Mouse (Mus musculus): ENCODE results near the gene Gal3st4. TPM values are rescaled to one million over a fixed set of nuclear protein-coding genes. Genes with fewer than 3 reads are reported as not detected.
A peak's percentile ranks its signal among the peaks of the same experiment; 100 is the strongest.

The Gal3st4 gene
- under 1 TPM in 1 of 2 experiments, not detected in 1; 0.77 TPM for polyA plus RNA-seq (2017; shearing (Covaris generic))

DNA sequence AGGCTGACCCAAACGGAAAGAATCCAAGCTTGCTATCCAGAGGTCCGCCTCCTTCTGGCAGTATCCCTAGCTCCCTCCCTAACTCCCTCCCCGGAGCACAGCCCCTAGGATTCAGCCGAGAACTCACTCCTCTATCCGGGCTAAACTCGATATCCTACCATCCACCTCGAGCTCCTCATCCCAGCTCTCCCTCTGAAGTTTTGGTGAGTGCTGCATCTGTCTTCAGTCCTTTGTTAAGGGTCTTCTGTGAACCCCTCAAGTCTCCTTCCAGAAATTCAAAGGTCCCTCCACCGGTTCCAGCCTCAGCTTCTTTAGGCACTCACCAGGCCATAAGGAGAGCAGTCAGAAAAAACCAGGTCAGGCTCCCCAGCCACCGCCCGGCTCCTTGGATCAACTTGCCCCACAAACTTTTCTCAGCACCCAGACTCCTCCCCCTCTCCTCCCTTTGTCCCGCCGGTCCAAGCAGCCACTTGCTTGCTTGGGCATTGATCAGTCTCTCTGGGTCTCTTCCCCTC is at the start of gene Gal3st4:
Gal3st4 (minus strand) TSS at position 432 of the 515 bp plus-strand sequence.
- ATAC-seq, result no peak

DNA sequence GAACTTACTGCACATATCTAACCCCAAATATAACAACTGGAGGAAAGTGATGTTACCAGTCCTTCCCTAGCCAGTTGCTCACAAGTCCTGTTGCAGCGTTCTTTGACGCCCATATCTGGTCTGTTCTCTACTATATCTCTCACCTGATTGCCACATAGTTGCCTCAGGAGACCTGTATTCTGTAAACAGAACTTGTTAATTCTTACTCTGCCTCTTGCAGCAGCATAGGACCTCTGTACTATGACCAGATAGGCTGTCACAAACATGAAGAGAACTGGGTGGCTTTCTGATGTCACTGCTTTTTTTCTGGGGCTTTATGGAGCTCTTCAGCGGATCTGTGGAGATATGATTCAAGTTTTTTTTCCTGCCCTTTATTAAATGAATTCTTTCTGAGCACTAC is 40.2 kb upstream of the Gal3st4 start:
- ATAC-seq, result no peak

DNA sequence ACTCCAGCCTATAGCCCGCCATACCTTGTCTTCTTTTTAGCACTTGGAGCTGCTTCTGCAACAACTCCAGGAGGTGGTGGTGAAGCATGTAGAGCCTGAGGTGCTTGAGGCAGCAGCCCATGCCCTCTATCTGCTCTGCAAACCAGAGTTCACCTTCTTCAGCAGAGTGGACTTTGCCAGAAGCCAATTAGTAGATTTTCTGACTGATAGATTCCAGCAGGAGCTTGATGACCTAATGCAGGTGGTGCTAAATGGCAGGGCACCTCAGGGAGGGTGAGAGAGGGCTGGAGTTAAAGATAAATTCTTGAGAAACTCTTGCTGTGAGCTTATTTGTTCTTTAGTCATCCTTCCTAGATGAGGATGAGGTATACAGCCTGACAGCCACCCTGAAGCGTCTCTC is 27.0 kb upstream of the Gal3st4 start:
- no peak for ATAC-seq

DNA sequence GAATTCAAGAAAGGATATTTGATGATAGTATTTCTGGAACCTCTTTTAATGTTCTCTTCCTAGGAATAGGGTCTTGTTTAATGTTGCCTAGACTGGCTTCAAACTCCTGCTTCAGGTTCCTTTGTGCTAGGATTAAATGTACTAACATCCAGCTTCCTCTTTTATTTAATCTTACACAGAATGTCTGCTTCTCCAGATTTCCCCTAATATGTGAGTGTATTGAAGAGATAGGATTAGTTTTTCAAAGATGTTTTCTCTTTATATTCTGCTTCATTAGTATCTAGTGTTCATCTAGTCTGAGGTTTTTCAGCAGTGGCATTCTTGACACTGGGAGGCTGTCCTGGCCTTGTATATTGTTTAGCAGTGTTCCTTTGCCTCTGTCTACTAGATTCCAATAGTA is 21.5 kb upstream of the Gal3st4 start:
- ATAC-seq, result no peak

DNA sequence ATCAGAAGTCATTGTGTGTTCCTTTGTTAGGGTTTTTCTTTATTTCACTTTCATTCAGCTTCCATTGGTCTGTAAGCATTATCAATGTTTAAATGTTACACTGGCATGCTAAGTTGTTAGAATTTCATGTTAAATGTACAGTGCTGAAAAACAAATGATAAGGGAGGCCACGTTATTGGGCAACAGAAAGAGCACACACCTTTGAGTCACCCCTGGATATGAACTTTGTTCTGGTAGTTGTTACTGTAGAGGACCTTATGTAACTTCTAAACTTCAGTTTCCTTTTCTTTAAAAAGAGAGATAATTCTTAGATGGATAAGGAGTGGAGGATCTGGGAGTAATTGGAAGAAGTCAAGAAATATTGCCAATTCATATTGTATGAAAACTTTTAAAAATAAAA is 19.0 kb upstream of the Gal3st4 start:
- no peak for ATAC-seq

DNA sequence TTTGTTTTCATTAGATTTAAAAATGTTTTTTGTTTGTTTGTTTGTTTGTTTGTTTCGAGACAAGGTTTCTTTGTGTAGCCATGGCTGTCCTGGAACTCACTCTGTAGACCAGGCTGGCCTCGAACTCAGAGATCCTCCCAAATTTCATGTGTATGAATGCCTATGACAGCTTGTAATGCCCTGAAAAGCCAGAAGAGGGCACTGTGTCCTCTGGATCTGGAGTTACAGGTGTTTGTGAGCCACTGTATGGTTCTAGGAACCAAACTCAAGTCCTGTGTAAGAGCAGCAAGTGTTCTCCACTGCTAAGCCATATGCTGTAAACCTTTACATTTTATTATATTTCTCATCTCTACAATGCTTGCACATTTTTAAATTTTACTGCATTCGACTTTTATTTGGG is 15.2 kb upstream of the Gal3st4 start:
- ATAC-seq, result no peak

DNA sequence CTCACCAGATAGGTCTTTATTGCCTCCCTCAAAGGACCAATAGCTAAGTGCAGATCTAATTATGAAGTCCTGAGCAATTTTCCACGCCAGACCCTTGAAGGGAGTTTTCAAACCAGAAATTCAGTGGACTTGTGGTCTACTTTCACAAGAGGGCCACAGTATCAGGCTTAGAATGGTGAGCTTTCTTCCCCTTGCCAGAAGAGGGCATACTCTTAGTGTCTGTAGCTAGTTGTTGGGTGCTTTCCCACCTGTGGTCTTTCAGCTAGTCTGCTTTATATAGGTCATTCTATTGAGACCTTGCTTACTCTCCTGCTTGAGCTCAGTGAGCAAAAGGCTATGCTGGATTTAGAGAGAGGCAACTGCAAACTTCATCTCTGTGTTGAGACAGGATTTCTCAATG is 10.9 kb upstream of the Gal3st4 start:
- ATAC-seq, result no peak

DNA sequence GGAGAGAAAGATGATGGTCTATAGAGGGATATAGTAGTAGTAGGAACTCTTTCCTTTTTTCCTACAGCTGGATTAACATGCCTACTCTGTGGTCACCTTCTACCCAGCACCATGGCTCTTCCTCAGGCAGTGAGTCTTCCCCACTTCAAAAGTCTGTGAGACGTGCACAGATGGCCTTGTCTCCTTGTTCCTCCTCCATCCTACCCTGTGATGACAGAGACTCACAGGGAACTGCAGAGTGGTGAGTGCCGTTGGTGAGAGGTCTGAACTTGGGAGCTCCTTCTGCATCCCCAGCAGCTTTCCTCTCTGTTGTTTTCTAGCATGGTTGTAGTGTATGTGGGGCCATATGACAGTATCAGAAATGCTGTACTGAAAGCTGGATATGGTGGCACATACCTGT is 9.2 kb upstream of the Gal3st4 start:
- no peak for ATAC-seq

DNA sequence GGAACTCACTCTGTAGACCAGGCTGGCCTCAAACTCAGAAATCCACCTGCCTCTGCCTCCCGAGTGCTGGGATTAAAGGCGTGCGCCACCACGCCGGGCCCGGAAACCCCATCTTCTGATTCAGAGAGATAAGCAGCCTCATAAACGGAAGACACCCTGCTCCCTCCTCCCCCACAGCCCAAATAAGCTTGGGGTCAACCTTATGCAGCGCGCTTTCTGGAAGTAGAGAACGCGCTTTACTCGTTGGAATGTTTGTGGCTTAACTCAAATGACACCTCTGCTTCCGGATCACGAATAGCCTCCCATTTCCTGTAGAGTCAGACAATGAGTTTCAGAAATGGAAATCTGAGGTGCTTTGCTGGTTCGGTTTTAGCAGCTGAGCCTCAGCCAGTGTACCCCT is 8.2 kb upstream of the Gal3st4 start:
- ATAC-seq, result no peak

DNA sequence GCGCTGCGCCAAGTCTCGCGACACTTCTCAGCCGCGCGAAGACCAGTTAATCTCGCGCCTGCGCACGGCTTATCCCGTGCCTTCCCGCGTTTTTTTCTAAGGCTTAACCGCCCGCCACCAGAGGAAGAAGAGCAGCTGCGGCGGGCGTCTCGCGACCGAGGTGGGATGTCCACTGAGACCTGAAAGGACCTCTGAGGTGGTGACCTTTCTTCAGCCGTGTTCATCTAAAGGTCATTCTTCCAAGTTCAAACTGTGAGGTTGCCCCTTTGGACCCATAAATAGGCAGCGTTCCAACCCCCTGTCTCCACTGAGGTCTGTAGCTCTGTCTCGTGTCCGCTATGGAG is 7.8 kb upstream of the Gal3st4 start:
- no peak for ATAC-seq

DNA sequence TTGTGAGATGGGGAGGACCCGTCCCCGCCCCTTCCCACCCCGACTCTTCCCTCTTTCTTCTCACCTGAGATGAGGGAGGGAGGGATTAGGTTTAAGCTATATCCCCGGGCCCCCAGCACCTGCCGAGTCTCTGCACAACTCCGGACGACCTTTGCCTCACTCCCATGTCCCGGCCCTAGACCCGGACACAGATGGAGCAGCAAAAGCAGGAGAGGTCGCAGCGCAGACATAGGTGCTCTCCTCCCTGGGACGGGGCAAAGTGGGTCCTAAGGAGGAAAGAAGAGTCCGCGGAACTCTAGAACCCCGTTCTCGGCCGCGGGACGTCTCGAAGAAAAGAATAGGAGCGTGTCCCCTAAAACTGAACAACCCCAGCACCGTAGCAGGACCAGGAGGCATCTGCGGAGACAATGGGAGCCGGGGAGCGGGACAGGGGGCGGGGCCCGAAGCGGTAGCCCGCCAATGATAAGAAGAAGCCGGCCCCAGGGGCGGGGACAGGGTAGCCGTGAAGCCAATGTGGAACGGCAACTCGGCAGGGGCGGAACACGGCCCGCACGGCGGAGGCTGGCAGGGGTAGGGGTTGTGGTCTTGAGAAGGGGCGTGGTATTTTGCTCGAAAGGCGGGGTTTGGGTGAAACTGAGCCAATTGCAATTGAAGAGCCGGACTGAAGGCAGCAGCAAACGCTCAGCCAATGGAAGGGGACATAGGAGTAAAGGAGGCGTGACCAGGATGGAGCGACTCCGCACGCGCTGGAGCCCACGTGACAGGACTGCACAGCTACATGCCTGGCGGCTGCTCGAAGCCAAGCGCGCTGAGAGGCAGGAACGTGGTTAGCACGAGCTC is 7.2 kb upstream of the Gal3st4 start, which contains the start of the genes Gm43720, Gpc2 and Stag3:
Gm43720 (minus strand) TSS at position 374 of the 840 bp plus-strand sequence.
Gpc2 (minus strand) TSS at position 421 of the 840 bp plus-strand sequence.
Stag3 (plus strand) TSS at position 656 of the 840 bp plus-strand sequence.
- peak; percentile 93 for ATAC-seq

DNA sequence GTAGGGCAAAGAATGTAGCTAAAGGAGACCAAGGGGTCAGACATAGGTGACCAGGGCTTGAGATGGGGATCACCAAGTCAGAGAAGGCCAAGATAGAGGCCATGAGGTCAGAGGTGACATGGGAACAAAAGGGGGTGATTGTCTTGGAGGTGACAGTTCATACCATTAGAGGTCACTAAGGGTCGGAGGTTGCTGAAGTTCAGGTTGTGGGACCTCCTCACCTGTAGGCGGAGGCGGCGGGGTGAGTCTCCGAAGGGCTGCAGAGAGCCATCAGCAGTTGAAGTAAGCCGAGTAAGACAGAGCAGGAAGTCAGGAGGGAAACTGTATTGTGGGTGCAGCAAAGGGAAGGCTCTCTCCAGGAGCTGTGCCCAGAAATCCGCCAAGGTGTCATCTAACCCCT is 5.4 kb upstream of the Gal3st4 start:
- no peak for ATAC-seq

DNA sequence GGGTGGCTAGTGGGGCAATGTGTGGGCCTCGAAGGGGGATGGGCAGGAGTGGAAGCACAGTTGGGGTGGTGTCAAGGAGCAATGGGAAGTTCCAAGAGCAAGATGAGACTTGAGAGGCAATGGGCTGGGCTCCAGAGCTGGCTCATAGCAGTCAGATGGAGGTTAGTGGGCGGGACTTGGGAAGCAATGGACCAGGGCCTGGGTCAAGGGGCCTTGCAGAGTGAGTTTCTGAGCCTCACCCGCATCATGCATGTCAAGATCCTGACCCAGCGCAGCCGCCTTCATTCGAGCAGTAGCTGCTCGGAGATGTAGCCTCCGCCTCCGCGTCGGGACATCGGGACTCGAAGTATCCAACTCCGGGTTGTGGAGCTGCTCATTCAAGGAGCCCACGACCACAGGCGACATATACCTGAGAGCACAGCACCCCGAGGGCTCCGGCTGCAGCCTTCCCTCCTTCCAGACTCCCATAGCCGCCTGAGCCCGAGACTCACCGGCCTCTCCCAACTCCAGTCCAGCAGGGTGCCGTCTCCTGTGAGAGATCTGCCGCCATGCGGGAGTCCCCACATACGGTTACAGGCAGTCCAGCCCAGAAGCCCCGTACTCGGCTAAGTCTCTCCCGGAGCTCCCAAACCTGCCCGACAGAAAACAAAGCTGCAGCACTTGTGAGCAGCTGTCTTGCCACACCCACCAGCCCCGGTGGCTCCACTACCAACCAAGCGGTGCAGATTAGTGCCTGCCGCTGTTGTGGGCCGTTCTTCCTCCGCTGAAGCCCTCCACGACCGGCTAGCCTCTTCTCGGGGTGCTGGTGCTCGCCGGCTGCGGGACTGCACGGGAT is 2.8 kb upstream of the Gal3st4 start:
- ATAC-seq, result no peak

DNA sequence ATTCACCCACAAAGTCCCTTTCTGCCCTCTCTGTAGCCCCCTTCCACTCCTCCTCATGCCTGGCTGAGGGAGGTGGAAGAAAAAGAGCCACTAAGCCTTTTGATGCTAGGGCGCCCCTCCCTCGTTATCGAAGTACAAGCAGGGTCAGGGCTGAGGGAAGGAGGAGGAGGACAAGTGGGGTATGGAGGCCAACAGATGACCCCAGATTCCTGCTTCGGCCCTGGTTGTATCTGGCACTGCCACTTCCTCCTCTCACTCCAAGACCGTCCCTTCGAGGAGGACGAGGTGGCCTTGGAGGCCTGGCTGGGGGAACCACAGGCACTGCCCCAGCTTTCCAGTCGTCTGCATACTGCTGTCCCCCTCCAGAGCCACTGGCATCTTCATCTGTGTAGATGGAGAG is 1.5 kb upstream of the Gal3st4 start:
- no peak for ATAC-seq

DNA sequence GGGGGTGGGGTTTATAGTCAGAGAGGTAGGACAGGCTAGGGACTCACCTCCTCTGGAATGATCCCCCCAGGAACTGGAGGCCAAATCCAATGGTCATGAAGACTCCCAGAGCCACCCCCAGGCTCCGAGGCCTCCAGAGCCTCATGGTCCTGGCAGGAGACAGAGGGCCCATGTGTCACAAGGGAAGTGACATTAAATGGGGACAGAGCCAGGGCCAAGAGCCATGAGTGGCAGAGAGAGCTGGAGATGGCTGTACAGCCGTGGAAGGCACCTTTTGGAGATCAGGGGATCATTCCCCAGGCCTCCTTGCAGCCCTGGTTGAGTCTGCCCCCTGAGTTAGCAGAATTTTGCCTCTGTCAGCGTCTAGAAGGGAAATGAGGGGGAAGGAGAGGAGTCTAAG is 1.4 kb downstream of the Gal3st4 start:
- ATAC-seq, result no peak

DNA sequence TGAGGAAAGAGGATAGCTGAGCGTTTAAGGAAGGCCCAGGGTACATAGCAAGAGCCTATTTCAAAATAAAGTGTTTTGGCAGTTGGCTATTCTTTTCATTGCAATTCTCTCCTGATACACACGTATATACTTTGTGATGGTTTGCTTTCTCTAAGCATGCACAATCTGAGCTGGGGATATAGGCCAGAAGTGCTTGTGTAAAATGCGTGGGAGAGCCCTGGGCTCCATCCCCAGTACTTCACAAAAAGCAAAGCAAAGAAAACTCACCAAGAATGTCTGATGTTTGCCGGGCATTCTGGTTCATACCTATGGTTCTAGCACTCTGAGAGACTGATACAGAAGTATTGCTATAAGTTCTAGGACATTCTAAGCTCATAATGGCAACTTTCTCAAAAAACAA is 3.7 kb downstream of the Gal3st4 start:
- ATAC-seq, result no peak

DNA sequence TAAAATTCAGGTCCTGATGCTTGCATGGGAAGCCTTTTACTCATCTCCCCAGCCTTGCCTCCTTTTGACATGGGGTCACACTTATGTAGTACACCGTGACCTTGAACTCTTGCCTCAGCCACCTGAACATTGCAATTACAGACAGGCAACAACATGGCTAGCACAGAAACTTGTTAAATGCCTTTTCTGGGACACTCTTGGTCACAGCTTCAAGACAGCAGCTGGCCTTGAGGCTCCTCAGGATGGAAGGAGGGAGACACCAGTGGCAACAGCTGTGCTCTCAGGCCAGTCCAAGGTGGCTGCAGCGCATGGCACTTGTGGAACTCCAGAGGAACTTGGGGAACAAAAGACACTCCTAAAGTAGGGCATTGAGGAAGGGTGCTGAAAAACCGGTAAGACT is 5.5 kb downstream of the Gal3st4 start:
- ATAC-seq, result no peak

DNA sequence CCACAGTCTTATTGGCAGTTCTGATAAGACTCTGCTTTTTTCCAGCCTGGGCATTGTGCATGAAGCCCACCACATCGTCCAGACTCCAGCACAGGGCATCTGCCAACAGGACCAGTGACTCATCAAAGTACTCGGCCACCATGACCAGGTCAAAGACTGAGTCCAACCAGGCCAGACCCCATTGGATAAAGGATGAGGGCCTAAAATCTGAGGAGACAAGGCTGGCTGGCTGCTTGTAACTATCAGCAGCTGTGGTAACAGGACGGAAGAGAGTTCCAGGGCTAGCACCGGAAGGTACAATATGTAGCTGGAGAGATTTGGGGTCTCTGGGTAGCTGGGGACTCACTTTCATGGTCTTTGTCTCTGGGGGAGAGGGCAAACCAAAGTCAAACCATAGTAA is 6.9 kb downstream of the Gal3st4 start:
- ATAC-seq, result no peak

DNA sequence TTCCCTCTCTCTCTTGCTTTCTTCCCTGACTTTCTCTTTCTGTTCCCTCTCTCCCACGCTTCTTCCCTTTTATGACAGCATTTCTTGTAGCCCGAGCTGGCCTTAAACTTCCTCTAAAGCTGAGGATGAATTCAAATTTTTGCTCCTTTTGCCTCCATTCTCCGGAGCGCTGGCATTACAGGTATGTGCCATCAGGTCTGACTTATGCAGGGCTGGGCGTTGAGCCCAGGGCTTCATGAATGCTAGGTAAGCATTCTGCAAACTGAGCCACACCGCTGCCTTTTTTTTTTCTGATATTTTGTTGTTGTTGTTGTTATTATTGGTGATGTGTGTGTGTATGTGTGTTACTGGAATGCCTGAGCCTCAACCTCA is 8.4 kb downstream of the Gal3st4 start:
- ATAC-seq, result peak; percentile 13

DNA sequence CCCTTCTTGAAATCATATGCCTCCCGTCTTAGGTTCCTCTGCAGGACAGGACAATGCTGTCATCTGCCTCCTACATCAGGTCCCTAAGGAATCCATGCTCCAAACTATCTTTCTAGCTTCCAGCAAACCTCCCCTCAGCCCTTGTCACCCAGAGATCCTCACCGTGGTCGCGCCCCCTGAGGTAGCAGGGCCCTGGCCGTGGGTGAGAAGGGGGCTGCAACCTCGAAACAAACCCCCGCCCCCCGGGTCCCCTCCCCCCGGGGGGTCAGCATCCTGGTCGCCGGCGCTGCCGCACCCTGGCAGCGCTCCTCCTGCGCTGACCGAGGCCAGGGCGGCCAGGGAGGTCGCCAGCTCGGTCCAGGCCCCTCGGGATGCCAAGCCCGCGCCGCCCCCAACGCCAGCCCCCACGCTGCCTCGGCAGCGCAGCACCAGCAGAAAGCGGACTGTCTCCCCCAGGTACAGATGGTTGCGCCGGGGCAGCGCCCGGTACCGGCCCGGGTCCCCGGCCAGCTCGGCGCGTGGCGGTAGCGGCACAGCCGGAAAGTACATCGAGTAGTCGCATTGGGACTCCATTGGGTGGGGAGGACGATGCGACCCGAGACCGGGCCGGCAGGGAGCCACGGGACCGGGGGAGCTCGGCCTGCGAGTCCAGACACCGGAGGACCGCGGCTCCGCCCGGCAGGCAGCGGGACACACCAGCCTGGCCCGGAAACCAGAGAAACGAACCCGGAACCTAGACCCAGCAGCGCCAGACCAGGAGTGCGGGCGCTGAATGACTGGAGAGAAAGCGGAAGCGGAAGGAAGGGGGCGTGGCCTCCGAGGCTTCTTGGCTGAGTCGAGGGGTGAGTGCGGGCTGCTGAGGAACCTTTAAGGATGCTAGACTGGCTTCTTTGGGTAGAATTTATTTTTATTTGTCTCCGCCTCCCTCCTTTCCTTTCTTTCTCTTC is 9.1 kb downstream of the Gal3st4 start, which contains the start of gene BC037034:
BC037034 (minus strand) TSS at position 774 of the 947 bp plus-strand sequence.
- peak; percentile 99 for ATAC-seq

DNA sequence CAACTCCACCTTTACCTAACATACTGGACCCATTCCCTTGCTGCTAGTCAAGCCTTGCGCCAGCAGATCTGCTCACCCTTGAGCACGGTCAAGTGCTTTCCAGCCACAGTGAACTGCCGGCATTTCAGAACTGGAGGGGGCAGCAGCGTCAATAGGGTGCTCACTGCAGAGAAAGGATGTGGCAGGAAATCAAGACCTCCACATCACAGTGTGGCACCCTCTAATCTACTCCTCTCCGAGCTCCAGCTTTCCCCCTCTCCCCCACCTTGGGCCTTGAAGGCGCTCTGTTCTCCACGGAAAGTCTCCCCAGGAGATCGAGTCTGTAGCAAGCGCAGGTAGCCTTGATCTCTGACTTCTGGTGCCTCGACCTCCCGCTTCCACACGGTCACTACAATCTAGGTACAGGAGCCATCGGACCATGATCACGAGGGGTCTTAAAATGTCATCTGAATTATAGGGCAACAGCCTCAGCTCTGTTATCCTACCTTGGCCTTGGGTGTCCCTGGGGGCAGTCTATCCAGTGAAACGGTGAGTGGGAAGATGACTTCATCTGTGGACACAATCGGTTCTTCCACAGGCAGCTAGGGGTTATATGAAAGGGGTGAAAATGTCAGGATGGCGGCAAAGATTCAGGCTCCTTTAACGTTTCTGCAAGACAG is 9.9 kb downstream of the Gal3st4 start:
- no peak for ATAC-seq

DNA sequence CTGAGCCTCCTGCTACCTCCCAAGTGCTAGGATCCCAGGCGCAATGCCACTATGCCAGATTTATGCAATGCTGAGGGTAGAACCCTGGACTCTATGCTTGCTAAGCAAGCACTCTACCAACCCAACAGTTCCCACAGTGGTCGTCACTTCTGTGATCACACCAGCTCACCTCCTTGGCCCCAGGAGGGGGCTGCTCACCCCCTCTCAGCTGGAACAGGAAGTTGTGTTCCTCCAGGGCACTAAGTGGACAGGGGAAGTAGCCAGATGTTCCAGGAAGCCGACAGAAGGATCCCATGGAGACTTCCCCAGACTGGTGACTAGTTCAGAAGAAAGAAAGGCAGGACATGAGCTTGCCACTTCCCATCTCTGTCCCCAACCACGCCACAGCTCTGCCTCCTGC is 10.6 kb downstream of the Gal3st4 start:
- no peak for ATAC-seq

Data from CD4-positive, CD25-positive, alpha-beta regulatory T cell, adult 4 months (primary cell).